Mouse (Mus musculus) intestine, embryonic 16.5 days (tissue): ENCODE results near the gene Atp5j2. TPM values are rescaled to one million over a fixed set of nuclear protein-coding genes. Genes with fewer than 3 reads are reported as not detected.

Experiments used
- ATAC-seq: fragments of 200-750 bp; cut with Nextera tagmentation; 2 replicates; pipeline ENCODE4 v1.8.0; 2017; ENCODE audit warnings: moderate TSS enrichment, moderate library complexity
- H3K27ac ChIP-seq: fragments of 300-500 bp; sonication (generic); 2 replicates; pipeline ENCODE4 v1.5.1; 2014; ENCODE audit warnings: mild to moderate bottlenecking, low read length
- H3K27me3 ChIP-seq: fragments of 300-500 bp; sonication (generic); replicated peaks from 2 replicates; pipeline ENCODE4 v1.6.1; 2014; ENCODE audit warnings: low read length, control low read depth, mixed read lengths; ENCODE audit not compliant: control insufficient read depth, insufficient read depth
- H3K36me3 ChIP-seq: fragments of 300-500 bp; sonication (generic); 2 replicates; pipeline ENCODE4 v1.6.1; 2014; ENCODE audit warnings: low read length, control low read depth; ENCODE audit not compliant: control insufficient read depth, insufficient read depth
- H3K4me1 ChIP-seq: fragments of 300-500 bp; sonication (generic); 2 replicates; pipeline ENCODE4 v1.6.1; 2014; ENCODE audit warnings: low read length, control low read depth, mixed read lengths; ENCODE audit not compliant: control insufficient read depth, insufficient read depth
- H3K4me2 ChIP-seq: fragments of 300-500 bp; sonication (generic); 2 replicates; pipeline ENCODE4 v1.6.1; 2014; ENCODE audit warnings: low read depth, low read length, control low read depth
- H3K4me3 ChIP-seq: fragments of 300-500 bp; sonication (generic); 2 replicates; pipeline ENCODE4 v1.5.1; 2014; ENCODE audit warnings: mild to moderate bottlenecking, low read length
- H3K9ac ChIP-seq: fragments of 300-500 bp; sonication (generic); 2 replicates; pipeline ENCODE4 v1.6.1; 2014; ENCODE audit warnings: low read depth, low read length
- H3K9me3 ChIP-seq: fragments of 300-500 bp; sonication (generic); 2 replicates; pipeline ENCODE4 v1.6.1; 2016; ENCODE audit warnings: low read length, control low read depth; ENCODE audit not compliant: control insufficient read depth
- WGBS: fragments of 180-500 bp; shearing (Covaris S2); extraction: QIAGEN DNeasy Blood & Tissue Kit; methylation state at CpG from one replicate; pipeline ENCODE4 v1.1.7; 2014; 5-methylcytosine and 5-hydroxymethylcytosine counted together
- polyA plus RNA-seq: library from polyadenylated mRNA; unstranded; fragments of >200 nt; fragmentation: Nextera tagmentation; extraction: Ambion mirVana; gene quantifications from 2 replicates; pipeline ENCODE4 v1.2.1, GENCODE M21; 2015

The Atp5j2 gene
- polyA plus RNA-seq, 1 experiment from 2014 or later, result 956 TPM

DNA sequence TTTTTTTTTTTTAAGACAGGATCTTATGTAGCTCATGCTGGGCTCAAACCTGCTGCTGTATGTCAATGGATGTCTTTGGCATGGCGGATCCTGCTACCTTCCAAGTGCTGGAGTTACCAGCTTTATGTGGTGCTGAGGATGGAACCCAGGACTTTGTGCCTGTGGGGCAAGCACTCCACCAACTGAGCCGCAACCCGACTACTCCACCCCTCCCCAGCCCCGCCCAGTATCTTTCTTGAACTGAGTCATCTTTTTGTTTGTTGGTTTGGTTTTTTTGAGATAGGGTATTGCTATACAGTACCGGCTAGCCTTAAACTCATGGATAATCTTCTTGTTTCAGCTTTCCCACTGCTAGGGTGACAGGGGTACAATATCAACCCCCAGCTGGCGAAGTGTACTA is 2.4 kb downstream of the Atp5j2 start:
- ATAC-seq, result no peak
- H3K4me1 ChIP-seq, result peaks cover 11% of the 10 kb centered on the region
- no peak overlapping the region for H3K4me3 ChIP-seq
- no peak overlapping the region for H3K9ac ChIP-seq
- H3K27me3 ChIP-seq, result no peaks in the 10 kb centered on the region
- no peak overlapping the region for H3K27ac ChIP-seq
- H3K4me2 ChIP-seq, result peak overlapping the region; percentile 63
- no peaks in the 10 kb centered on the region for H3K9me3 ChIP-seq
- H3K36me3 ChIP-seq, result peaks cover 23% of the 10 kb centered on the region
- 91% methylated on average over 6 of the region's 6 CpGs for WGBS

DNA sequence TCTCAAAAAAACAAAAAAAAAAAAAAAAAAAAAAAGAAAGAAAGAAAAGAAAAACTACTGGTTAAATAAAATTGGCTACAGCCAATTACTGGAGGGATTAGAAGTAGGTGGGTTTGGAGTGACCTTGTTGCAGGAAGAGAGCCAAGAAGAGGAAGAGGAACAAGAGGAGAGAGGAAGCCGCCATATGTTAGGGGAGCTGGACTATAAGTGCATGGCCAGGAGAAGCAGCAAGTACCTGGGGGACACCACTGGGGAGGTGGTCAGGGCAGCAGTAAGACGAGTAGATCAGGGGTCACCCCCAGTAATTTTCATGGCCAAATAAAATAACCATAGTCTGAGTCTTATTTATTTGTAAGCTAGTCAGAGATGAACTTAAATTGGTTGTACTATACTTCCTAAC is 6.6 kb downstream of the Atp5j2 start:
- Histone ChIP-seq H3K27ac (no peak overlapping the region), H3K36me3 (peaks cover 41% of the 10 kb centered on the region), H3K4me3 (no peak overlapping the region), H3K4me2 (no peak overlapping the region), H3K4me1 (peaks cover 7% of the 10 kb centered on the region; the same call in 1 of the 2 replicates), H3K9ac (no peak overlapping the region), H3K9me3 (no peaks in the 10 kb centered on the region), H3K27me3 (no peaks in the 10 kb centered on the region)
- WGBS, result 81% methylated on average over 2 of the region's 2 CpGs
- ATAC-seq, result no peak

DNA sequence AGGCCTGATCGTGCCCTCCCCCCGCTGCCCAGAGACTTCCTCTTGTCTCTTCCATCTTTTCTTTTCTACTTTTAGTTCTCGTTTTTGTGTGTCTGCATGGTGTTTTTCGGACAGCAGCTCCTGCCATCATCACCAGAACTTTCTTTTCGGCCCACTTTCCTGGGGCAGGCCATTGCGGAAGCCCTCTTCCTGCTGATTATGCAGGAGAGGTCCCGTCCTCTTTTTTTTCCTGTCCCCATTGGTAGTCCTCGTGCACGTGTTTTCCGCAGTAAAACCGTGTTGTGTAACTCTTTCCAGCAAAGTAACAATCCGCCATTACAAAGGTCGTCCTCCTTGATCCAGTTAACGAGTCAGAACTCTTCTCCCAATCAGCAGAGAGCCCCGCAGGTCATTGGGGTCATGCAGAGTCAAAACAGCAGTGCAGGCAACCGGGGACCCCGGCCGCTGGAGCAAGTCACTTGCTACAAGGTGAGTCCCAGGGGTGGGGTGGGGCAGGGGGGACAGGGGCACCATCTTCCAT is 13.3 kb downstream of the Atp5j2 start:
- ATAC-seq, result no peak
- no peaks in the 10 kb centered on the region for H3K4me1 ChIP-seq
- H3K36me3 ChIP-seq, result peaks cover 21% of the 10 kb centered on the region
- no peaks in the 10 kb centered on the region for H3K9me3 ChIP-seq
- no peak overlapping the region for H3K4me2 ChIP-seq
- no peaks in the 10 kb centered on the region for H3K27me3 ChIP-seq
- H3K9ac ChIP-seq, result no peak overlapping the region
- no peak overlapping the region for H3K27ac ChIP-seq
- 85% methylated on average over 18 of the region's 18 CpGs for WGBS
- no peak overlapping the region for H3K4me3 ChIP-seq

DNA sequence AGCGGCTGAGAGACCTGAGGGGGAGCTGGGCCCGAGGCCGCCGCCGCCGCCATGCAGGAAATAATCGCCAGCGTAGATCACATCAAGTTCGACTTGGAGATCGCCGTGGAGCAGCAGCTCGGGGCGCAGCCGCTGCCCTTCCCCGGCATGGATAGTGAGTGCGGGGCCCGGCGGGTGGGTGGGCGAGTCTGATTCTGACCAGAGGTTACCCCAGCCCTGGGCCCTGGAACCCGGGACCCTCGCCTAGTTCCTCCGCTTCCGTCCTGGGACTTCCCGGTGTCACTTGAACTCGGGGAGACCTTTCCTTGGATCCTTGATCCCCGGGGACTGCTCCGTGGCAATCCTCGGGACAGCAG is 24.6 kb downstream of the Atp5j2 start:
- ATAC-seq, result peak; percentile 25
- WGBS, result 0% methylated on average over 28 of the region's 28 CpGs
- H3K9ac ChIP-seq, result peak overlapping the region; percentile 93
- peak overlapping the region; percentile 84 for H3K4me2 ChIP-seq
- peaks cover 15% of the 10 kb centered on the region for H3K4me1 ChIP-seq
- no peaks in the 10 kb centered on the region for H3K27me3 ChIP-seq
- peak overlapping the region; percentile 62 for H3K27ac ChIP-seq
- H3K9me3 ChIP-seq, result no peaks in the 10 kb centered on the region
- H3K4me3 ChIP-seq, result peak overlapping the region; percentile 91
- H3K36me3 ChIP-seq, result peaks cover 4% of the 10 kb centered on the region; the same call in 1 of the 2 replicates

DNA sequence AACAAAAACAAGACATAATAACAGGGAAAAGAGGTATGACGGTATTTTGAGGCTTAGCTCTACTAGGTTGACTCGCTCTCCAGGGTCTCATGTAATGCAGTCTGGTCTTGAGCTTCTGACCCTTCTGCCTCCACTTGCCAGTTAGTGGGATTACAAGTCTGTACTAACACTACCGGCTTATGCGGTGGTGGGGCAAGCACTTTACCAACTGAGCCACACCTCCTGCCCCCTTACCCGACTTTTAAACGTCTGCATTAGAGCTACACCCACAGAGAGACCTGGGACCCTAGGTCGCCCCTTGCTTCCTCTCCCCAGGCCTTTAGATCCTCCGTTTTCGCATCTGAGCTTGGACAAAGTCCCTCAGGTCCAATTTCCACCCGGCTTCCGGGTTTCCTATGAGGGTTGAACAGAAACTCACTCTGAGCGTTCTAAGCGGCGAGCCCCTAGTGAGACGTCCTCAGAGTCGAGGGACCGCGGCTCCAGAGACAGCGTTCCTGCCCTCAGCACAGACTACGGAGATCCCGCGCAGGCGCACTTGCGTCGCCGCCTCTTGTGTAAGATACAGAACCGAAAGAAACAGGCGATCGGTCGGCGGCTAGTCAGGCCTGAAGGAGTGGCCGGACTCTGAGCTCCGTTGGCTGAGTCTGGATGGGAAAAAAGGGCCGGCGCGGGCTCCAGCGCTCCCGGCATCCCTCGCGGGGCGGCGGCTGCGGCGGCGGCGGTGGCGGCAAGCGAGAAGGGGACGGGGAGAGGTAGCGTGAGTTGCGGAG is 25.1 kb downstream of the Atp5j2 start, which contains the start of the genes Ptcd1 and Cpsf4:
TSS of gene Ptcd1 (minus strand) at position 573 of the 770 bp plus-strand sequence.
TSS of gene Cpsf4 (plus strand) at position 678 of the 770 bp plus-strand sequence.
- Histone ChIP-seq H3K4me2 (peak within 1 kb of the TSS; percentile 84), H3K36me3 (peaks cover under 1% of the 10 kb centered on the region; the same call in 1 of the 2 replicates), H3K9me3 (no peaks in the 10 kb centered on the region), H3K27me3 (no peaks in the 10 kb centered on the region), H3K4me3 (peak within 1 kb of the TSS; percentile 91), H3K9ac (peak within 1 kb of the TSS; percentile 93), H3K27ac (peak within 1 kb of the TSS; percentile 94), H3K4me1 (peaks cover 15% of the 10 kb centered on the region)
- ATAC-seq, result peak; percentile 96
- WGBS, result 1% methylated on average over 51 of the region's 51 CpGs

DNA sequence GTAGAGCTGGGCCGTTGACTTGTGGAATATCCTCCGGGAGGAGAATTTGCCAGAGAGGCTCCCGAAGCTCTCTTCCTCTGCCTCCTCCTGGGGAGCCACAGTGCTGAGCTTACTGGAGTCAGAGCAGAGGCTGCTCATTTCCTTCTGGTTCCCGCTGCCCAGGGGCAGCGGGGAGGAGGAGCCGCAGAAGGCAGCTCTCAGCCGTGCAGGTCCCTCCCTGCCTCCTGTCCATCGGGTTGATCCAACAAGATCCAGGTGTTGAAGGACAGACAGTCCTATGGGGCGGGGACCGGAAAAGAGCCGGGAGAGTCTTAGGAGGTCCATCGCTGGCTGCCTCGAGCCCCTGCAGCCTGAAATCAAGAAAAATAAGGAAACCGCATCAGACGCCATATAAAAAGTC is 26.7 kb downstream of the Atp5j2 start:
- Histone ChIP-seq H3K9ac (0 out of 2 replicates have a peak overlapping the region, but pooled peaks have one; percentile 6), H3K9me3 (no peaks in the 10 kb centered on the region)

DNA sequence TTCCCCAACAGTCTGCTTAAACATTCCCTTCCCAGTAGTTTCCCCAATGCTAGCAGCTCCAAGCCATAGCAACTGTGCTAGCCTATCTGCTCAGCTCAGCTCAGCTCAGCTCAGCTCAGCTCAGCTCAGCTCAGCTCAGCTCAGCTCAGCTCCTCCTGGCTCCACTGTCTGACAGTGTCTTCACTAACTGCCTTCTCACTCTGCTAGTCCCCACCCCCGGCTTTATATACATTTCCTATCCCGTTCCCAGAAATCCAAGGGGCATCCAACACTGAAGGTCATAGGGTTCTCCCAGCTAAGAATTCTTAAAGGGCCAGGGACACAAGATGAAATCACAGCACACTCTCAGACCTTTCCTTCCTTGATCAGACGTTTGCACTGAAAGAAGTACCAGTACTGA is 27.2 kb downstream of the Atp5j2 start:
- no peaks in the 10 kb centered on the region for H3K9me3 ChIP-seq
- no peak overlapping the region for H3K27ac ChIP-seq
- ATAC-seq, result no peak
- H3K36me3 ChIP-seq, result 0 out of 2 replicates have a peak, but pooled peaks cover 1% of the 10 kb centered on the region
- no peaks in the 10 kb centered on the region for H3K27me3 ChIP-seq
- 0 out of 2 replicates have a peak overlapping the region, but pooled peaks have one; percentile 6 for H3K9ac ChIP-seq
- no peak overlapping the region for H3K4me3 ChIP-seq
- peaks cover 15% of the 10 kb centered on the region for H3K4me1 ChIP-seq
- H3K4me2 ChIP-seq, result no peak overlapping the region
- WGBS, result 47% methylated on average over 3 of the region's 3 CpGs

More for the DNA sequence above, 26.7 kb downstream of the Atp5j2 start:
- Histone ChIP-seq H3K36me3 (no peaks in the 10 kb centered on the region), H3K4me2 (no peak overlapping the region), H3K27ac (no peak overlapping the region), H3K4me1 (peaks cover 15% of the 10 kb centered on the region), H3K27me3 (no peaks in the 10 kb centered on the region), H3K4me3 (no peak overlapping the region)
- 84% methylated on average over 15 of the region's 15 CpGs for WGBS
- no peak for ATAC-seq

DNA sequence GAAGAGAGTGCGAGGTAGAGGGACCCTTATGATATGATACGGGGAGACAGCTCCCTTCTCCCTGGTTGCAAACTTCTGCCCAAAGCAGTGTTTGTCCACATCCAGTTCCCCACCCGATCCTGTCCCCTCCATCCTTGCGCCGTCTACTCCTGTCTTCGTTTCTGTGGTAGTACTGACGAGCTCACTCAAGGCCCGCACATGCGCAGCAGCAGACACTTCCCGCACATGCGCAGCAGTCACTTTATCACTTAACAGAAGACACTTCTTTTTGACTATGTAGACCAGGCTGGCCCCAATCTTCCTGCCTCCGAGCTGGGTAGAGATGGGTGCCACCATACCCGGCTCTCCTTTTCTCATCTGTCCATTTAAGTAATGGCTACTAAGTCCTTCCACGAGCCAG is 30.5 kb downstream of the Atp5j2 start:
- Histone ChIP-seq H3K27ac (no peak overlapping the region), H3K9me3 (no peaks in the 10 kb centered on the region), H3K4me3 (no peak overlapping the region), H3K4me1 (peaks cover 6% of the 10 kb centered on the region), H3K36me3 (peaks cover 8% of the 10 kb centered on the region; the same call in 1 of the 2 replicates), H3K27me3 (no peaks in the 10 kb centered on the region), H3K4me2 (no peak overlapping the region), H3K9ac (no peak overlapping the region)
- no peak for ATAC-seq
- 92% methylated on average over 14 of the region's 14 CpGs for WGBS

DNA sequence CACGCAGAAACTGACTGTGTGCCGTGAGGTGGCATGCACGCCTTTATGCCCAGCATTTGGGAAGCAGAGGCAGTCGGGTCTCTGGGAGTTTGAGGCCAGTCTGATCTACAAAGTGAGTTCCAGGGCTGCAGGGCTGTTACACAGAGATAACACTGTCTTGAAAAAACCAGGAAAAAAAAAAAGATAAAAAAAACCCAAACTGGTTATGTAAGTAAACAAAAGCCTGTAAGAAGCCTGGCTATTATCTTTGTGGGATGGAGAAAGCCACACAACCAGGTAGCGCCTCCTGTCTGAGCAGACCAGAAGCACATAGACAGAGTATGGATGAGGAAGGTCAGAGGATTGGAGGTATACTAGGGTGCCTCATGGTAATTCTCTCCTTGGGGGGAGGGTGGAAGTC is 39.2 kb downstream of the Atp5j2 start:
- Histone ChIP-seq H3K9me3 (no peaks in the 10 kb centered on the region), H3K4me1 (no peaks in the 10 kb centered on the region), H3K27me3 (no peaks in the 10 kb centered on the region), H3K9ac (no peak overlapping the region), H3K27ac (no peak overlapping the region), H3K4me2 (no peak overlapping the region), H3K4me3 (no peak overlapping the region), H3K36me3 (peaks cover 31% of the 10 kb centered on the region)
- no peak for ATAC-seq
- WGBS, result 90% methylated on average over 5 of the region's 5 CpGs
